ENCODE assay signal across 9 mouse cellular contexts in the genomic region with DNA sequence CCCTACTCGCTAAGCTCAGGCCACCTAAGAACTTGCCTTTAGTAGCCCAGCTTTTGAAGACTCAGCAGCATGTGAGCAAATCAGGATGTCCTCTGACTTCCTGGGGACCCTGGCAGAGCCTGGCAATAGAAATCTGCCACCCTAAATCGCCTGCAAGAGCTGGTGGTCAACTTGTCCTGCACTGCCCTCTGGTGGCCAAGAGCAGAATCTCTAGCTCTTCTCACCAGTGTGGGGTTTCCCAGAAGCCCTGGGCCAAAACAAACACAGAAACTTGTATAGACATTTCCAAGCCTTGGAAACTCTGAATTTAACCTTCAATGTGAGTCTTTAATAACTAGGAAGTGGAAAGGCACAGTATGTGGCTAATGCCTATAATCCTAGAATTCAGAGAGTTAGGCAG. TPM values are rescaled to one million over a fixed set of nuclear protein-coding genes. Genes with fewer than 3 reads are reported as not detected.
A peak's percentile ranks its signal among the peaks of the same experiment; 100 is the strongest.
DNase-seq lines count a peak whose midpoint lies in the region; ATAC-seq and TF ChIP-seq lines count a peak whose summit lies in the region.
"Had no signal": no experiment of that assay in that cellular context is flagged by ENCODE, and none has a peak within 500 bp of the region (broad histone marks: within the 10 kb centered on the region; RNA-seq: fewer than 3 reads in every experiment).

No protein-coding gene starts in this region.

- no peaks in the 10 kb centered on the region for H3K36me3 ChIP-seq in kidney, adult 2 months (ENCODE audit: control insufficient read depth, insufficient read depth, low read length)
- no peaks in the 10 kb centered on the region for H3K36me3 ChIP-seq in limb, embryonic 15.5 days
- no peaks in the 10 kb centered on the region for H3K36me3 ChIP-seq in neural tube, embryonic 12.5 days
- H3K36me3 ChIP-seq in stomach, postnatal 0 days (ENCODE audit: control insufficient read depth, insufficient read depth, low read length) = no peaks in the 10 kb centered on the region
- H3K36me3 ChIP-seq: embryonic facial prominence, embryonic 13.5 days had no signal

- no peak overlapping the region for H3K27ac ChIP-seq in kidney, adult 2 months (ENCODE audit: insufficient read depth, low read depth, low read length)
- 0 out of 2 replicates have a peak overlapping the region, but pooled peaks have one; percentile 11 for H3K27ac ChIP-seq in limb, embryonic 15.5 days
- no peak overlapping the region for H3K27ac ChIP-seq in neural tube, embryonic 12.5 days
- no peak overlapping the region for H3K27ac ChIP-seq in stomach, postnatal 0 days (replicated peaks)
- H3K27ac ChIP-seq: embryonic facial prominence, embryonic 13.5 days had no signal

- TF ChIP-seq EP300 in stomach, postnatal 0 days (optimal IDR thresholded peaks at IDR 0.05) = no peak

- peaks cover 7% of the 10 kb centered on the region; the same call in 1 of the 2 replicates for H3K4me1 ChIP-seq in kidney, adult 2 months (ENCODE audit: control insufficient read depth, insufficient read depth, low read length)
- H3K4me1 ChIP-seq in limb, embryonic 15.5 days = peaks cover 8% of the 10 kb centered on the region
- H3K4me1 ChIP-seq in neural tube, embryonic 12.5 days = no peaks in the 10 kb centered on the region
- no peaks in the 10 kb centered on the region for H3K4me1 ChIP-seq in stomach, postnatal 0 days (replicated peaks; ENCODE audit: control insufficient read depth, insufficient read depth)
- H3K4me1 ChIP-seq: embryonic facial prominence, embryonic 13.5 days had no signal

- intact Hi-C loops in gastrocnemius, postnatal 36 days (cut with DNase I) = loop anchor here (2.0 to 10.0 kb wide), 3 partner anchors 154 to 284 kb away; no protein-coding TSS in a partner anchor

- H3K9ac ChIP-seq in limb, embryonic 15.5 days = no peak overlapping the region
- no peak overlapping the region for H3K9ac ChIP-seq in neural tube, embryonic 12.5 days
- no peak overlapping the region for H3K9ac ChIP-seq in stomach, postnatal 0 days (ENCODE audit: low read length)
- H3K9ac ChIP-seq: embryonic facial prominence, embryonic 13.5 days had no signal

- DNase-seq in 416B (ENCODE audit: low read depth) = peak; percentile 73
- peak; percentile 80 for DNase-seq in adrenal gland, adult 2 months
- DNase-seq in embryo, embryonic 11 days = peak; percentile 86
- DNase-seq in gastrocnemius, postnatal 36 days = peak; percentile 74 to 80
- peak; percentile 87 for DNase-seq in kidney, adult 2 months
- DNase-seq in stomach, postnatal 0 days (ENCODE audit: low spot score) = peak; percentile 90

- WGBS in kidney, adult 2 months = 27% methylated on average over 2 of the region's 2 CpGs
- WGBS in limb, embryonic 15.5 days = 30% methylated on average over 2 of the region's 2 CpGs
- WGBS in neural tube, embryonic 12.5 days = 33% methylated on average over 2 of the region's 2 CpGs
- 35% methylated on average over 2 of the region's 2 CpGs for WGBS in stomach, postnatal 0 days

- no peak for TF ChIP-seq POLR2A in kidney, adult 2 months (IDR thresholded peaks at IDR 0.05; ENCODE audit: low read depth, low read length)

- ATAC-seq in limb, embryonic 15.5 days (ENCODE audit: insufficient number of reproducible peaks, low FRiP score, low TSS enrichment, low read depth) = peak; percentile 36; the same call in 1 of the 2 replicates
- ATAC-seq in neural tube, embryonic 12.5 days (ENCODE audit: low FRiP score, low read depth) = peak; percentile 37; the same call in 1 of the 2 replicates
- ATAC-seq in stomach, postnatal 0 days (ENCODE audit: low FRiP score, low TSS enrichment) = peak; percentile 60

- H3K4me2 ChIP-seq in limb, embryonic 15.5 days = no peak overlapping the region
- no peak overlapping the region for H3K4me2 ChIP-seq in neural tube, embryonic 12.5 days (replicated peaks)
- H3K4me2 ChIP-seq in stomach, postnatal 0 days (replicated peaks; ENCODE audit: low read depth) = no peak overlapping the region
- H3K4me2 ChIP-seq: embryonic facial prominence, embryonic 13.5 days had no signal

- H3K27me3 ChIP-seq in kidney, adult 2 months (replicated peaks; ENCODE audit: control insufficient read depth, insufficient read depth, low read length) = no peaks in the 10 kb centered on the region
- H3K27me3 ChIP-seq in limb, embryonic 15.5 days = 0 out of 2 replicates have a peak, but pooled peaks cover 7% of the 10 kb centered on the region
- no peaks in the 10 kb centered on the region for H3K27me3 ChIP-seq in neural tube, embryonic 12.5 days (replicated peaks)
- H3K27me3 ChIP-seq in stomach, postnatal 0 days (ENCODE audit: control insufficient read depth, insufficient read depth, low read length) = no peaks in the 10 kb centered on the region
- H3K27me3 ChIP-seq: embryonic facial prominence, embryonic 13.5 days had no signal

- no peaks in the 10 kb centered on the region for H3K9me3 ChIP-seq in limb, embryonic 15.5 days
- H3K9me3 ChIP-seq in neural tube, embryonic 12.5 days = no peaks in the 10 kb centered on the region
- no peaks in the 10 kb centered on the region for H3K9me3 ChIP-seq in stomach, postnatal 0 days (ENCODE audit: control insufficient read depth, low read length)
- H3K9me3 ChIP-seq: embryonic facial prominence, embryonic 13.5 days had no signal

- H3K4me3 ChIP-seq in kidney, adult 2 months (ENCODE audit: insufficient read depth, low read depth, low read length) = no peak overlapping the region
- no peak overlapping the region for H3K4me3 ChIP-seq in limb, embryonic 15.5 days
- no peak overlapping the region for H3K4me3 ChIP-seq in neural tube, embryonic 12.5 days
- H3K4me3 ChIP-seq in stomach, postnatal 0 days (ENCODE audit: low read depth, low read length) = no peak overlapping the region
- H3K4me3 ChIP-seq: embryonic facial prominence, embryonic 13.5 days had no signal

- peak; percentile 91 for TF ChIP-seq CTCF in kidney, adult 2 months (conservative IDR thresholded peaks at IDR 0.05; ENCODE audit: insufficient read depth, insufficient read length, low read depth, low read length)
- TF ChIP-seq CTCF in stomach, postnatal 0 days (IDR thresholded peaks at IDR 0.05; ENCODE audit: low read depth) = peak; percentile 97

RNA-seq across cellular contexts. Expression of a gene that starts 58.3 kb away (rescaled TPM):
- total RNA-seq in adrenal gland, adult 2 months (2021) = 10 to 100 TPM; 87.9 to 93.4 TPM
- 20.0 and 32.7 TPM in 2 replicates for polyA plus RNA-seq in adrenal gland, adult 2 months (2012; rRNA removed)
- total RNA-seq in gastrocnemius, postnatal 36 days (2021) = 10 to 100 TPM; 14.5 to 17.3 TPM
- 78.3 and 82.5 TPM in 2 replicates for polyA plus RNA-seq in kidney, adult 2 months (2012; rRNA removed)
- 89.9 and 95.9 TPM in 2 replicates for polyA plus RNA-seq in limb, embryonic 15.5 days (2015; fragmentation: Nextera tagmentation; extraction: Ambion mirVana)
- polyA plus RNA-seq in neural tube, embryonic 12.5 days (2016; fragmentation: Nextera tagmentation; extraction: Ambion mirVana) = 42.3 and 50.7 TPM in 2 replicates
- 69.5 and 72.3 TPM in 2 replicates for polyA plus RNA-seq in stomach, postnatal 0 days (2015; fragmentation: Nextera tagmentation; extraction: Ambion mirVana)
